Mouse (Mus musculus): ENCODE measurements at regions not wholly inside any gene's neighbourhood (a gene's known extent, or its start where the extent isn't known, plus 50 kb on each side); places are given as distances from the start of the nearest gene placed in this dataset.

GRCm38 (mm10) chr13:47342361-47342760 is 219.9 kb downstream of the Rnf144b start:
- H3K27ac ChIP-seq: no peak overlapping the region
- no peak for ATAC-seq (ENCODE audit: insufficient read depth)
- no peaks in the 10 kb centered on the region for H3K27me3 ChIP-seq (ENCODE audit: control insufficient read depth, insufficient read depth, low read length)
- no peak overlapping the region for H3K4me2 ChIP-seq (ENCODE audit: low read depth)
- no peaks in the 10 kb centered on the region for H3K4me1 ChIP-seq (replicated peaks; ENCODE audit: control insufficient read depth in 2 of 2, insufficient read depth in 2 of 2, low read length in 1 of 2)
- H3K36me3 ChIP-seq (replicated peaks; ENCODE audit: control insufficient read depth, insufficient read depth, low read depth): no peaks in the 10 kb centered on the region
- 74% methylated on average over 1 of the region's 1 CpGs for WGBS (ENCODE audit: insufficient replicate concordance)
- H3K9me3 ChIP-seq (ENCODE audit: control insufficient read depth, low read length): no peaks in the 10 kb centered on the region
- DNase-seq (ENCODE audit: low read depth in 3 of 3, low spot score in 3 of 3): no peak
- H3K9ac ChIP-seq (replicated peaks): no peak overlapping the region
- TF ChIP-seq EP300 (IDR thresholded peaks at IDR 0.05; ENCODE audit: low read depth): no peak
- TF ChIP-seq CTCF (IDR thresholded peaks at IDR 0.05; ENCODE audit: low read depth): no peak
- H3K4me3 ChIP-seq (ENCODE audit: insufficient read depth in 1 of 2, low read depth in 2 of 2, low read length in 2 of 2): no peak overlapping the region

GRCm38 (mm10) chr13:47345576-47345975 is 223.1 kb downstream of the Rnf144b start:
- 30% methylated on average over 9 of the region's 9 CpGs for WGBS (ENCODE audit: insufficient replicate concordance)
- TF ChIP-seq EP300 (IDR thresholded peaks at IDR 0.05; ENCODE audit: low read depth): no peak
- no peak for TF ChIP-seq CTCF (IDR thresholded peaks at IDR 0.05; ENCODE audit: low read depth)
- Histone ChIP-seq H3K27me3 (ENCODE audit: control insufficient read depth, insufficient read depth, low read length) (no peaks in the 10 kb centered on the region), H3K36me3 (replicated peaks; ENCODE audit: control insufficient read depth, insufficient read depth, low read depth) (no peaks in the 10 kb centered on the region), H3K27ac (no peak overlapping the region), H3K4me2 (ENCODE audit: low read depth) (no peak overlapping the region), H3K9ac (replicated peaks) (no peak overlapping the region), H3K4me1 (replicated peaks; ENCODE audit: control insufficient read depth in 2 of 2, insufficient read depth in 2 of 2, low read length in 1 of 2) (no peaks in the 10 kb centered on the region), H3K4me3 (ENCODE audit: insufficient read depth in 1 of 2, low read depth in 2 of 2, low read length in 2 of 2) (no peak overlapping the region), H3K9me3 (ENCODE audit: control insufficient read depth, low read length) (no peaks in the 10 kb centered on the region)
- no peak for DNase-seq (ENCODE audit: low read depth in 3 of 3, low spot score in 3 of 3)
- no peak for ATAC-seq (ENCODE audit: insufficient read depth)

GRCm38 (mm10) chr13:47347835-47348234 is 225.4 kb downstream of the Rnf144b start:
- H3K4me3 ChIP-seq (ENCODE audit: insufficient read depth in 1 of 2, low read depth in 2 of 2, low read length in 2 of 2): no peak overlapping the region
- no peaks in the 10 kb centered on the region for H3K36me3 ChIP-seq (replicated peaks; ENCODE audit: control insufficient read depth, insufficient read depth, low read depth)
- H3K27me3 ChIP-seq (ENCODE audit: control insufficient read depth, insufficient read depth, low read length): no peaks in the 10 kb centered on the region
- no peaks in the 10 kb centered on the region for H3K9me3 ChIP-seq (ENCODE audit: control insufficient read depth, low read length)
- H3K9ac ChIP-seq (replicated peaks): no peak overlapping the region
- ATAC-seq (ENCODE audit: insufficient read depth) (no peak), DNase-seq (ENCODE audit: low read depth in 3 of 3, low spot score in 3 of 3) (no peak)
- H3K27ac ChIP-seq: no peak overlapping the region
- no peaks in the 10 kb centered on the region for H3K4me1 ChIP-seq (replicated peaks; ENCODE audit: control insufficient read depth in 2 of 2, insufficient read depth in 2 of 2, low read length in 1 of 2)
- H3K4me2 ChIP-seq (ENCODE audit: low read depth): no peak overlapping the region
- 50% methylated on average over 6 of the region's 6 CpGs for WGBS (ENCODE audit: insufficient replicate concordance)
- TF ChIP-seq EP300 (IDR thresholded peaks at IDR 0.05; ENCODE audit: low read depth) (no peak), CTCF (IDR thresholded peaks at IDR 0.05; ENCODE audit: low read depth) (no peak)

GRCm38 (mm10) chr13:47348517-47349145 is 226.2 kb downstream of the Rnf144b start:
- Histone ChIP-seq H3K27me3 (ENCODE audit: control insufficient read depth, insufficient read depth, low read length) (no peaks in the 10 kb centered on the region), H3K4me3 (ENCODE audit: insufficient read depth in 1 of 2, low read depth in 2 of 2, low read length in 2 of 2) (no peak overlapping the region), H3K4me1 (replicated peaks; ENCODE audit: control insufficient read depth in 2 of 2, insufficient read depth in 2 of 2, low read length in 1 of 2) (no peaks in the 10 kb centered on the region), H3K27ac (no peak overlapping the region), H3K9ac (replicated peaks) (no peak overlapping the region), H3K9me3 (ENCODE audit: control insufficient read depth, low read length) (no peaks in the 10 kb centered on the region), H3K36me3 (replicated peaks; ENCODE audit: control insufficient read depth, insufficient read depth, low read depth) (no peaks in the 10 kb centered on the region), H3K4me2 (ENCODE audit: low read depth) (no peak overlapping the region)
- TF ChIP-seq CTCF (IDR thresholded peaks at IDR 0.05; ENCODE audit: low read depth) (peak; percentile 67), EP300 (IDR thresholded peaks at IDR 0.05; ENCODE audit: low read depth) (no peak)
- 38% methylated on average over 17 of the region's 17 CpGs for WGBS (ENCODE audit: insufficient replicate concordance)
- ATAC-seq (ENCODE audit: insufficient read depth) (no peak), DNase-seq (ENCODE audit: low read depth in 3 of 3, low spot score in 3 of 3) (no peak)

GRCm38 (mm10) chr13:47354446-47354845 is 232.0 kb downstream of the Rnf144b start:
- Histone ChIP-seq H3K9me3 (ENCODE audit: control insufficient read depth, low read length) (no peaks in the 10 kb centered on the region), H3K4me2 (ENCODE audit: low read depth) (no peak overlapping the region), H3K36me3 (replicated peaks; ENCODE audit: control insufficient read depth, insufficient read depth, low read depth) (no peaks in the 10 kb centered on the region), H3K9ac (replicated peaks) (no peak overlapping the region), H3K4me1 (replicated peaks; ENCODE audit: control insufficient read depth in 2 of 2, insufficient read depth in 2 of 2, low read length in 1 of 2) (no peaks in the 10 kb centered on the region), H3K4me3 (ENCODE audit: insufficient read depth in 1 of 2, low read depth in 2 of 2, low read length in 2 of 2) (no peak overlapping the region), H3K27ac (no peak overlapping the region), H3K27me3 (ENCODE audit: control insufficient read depth, insufficient read depth, low read length) (no peaks in the 10 kb centered on the region)
- TF ChIP-seq CTCF (IDR thresholded peaks at IDR 0.05; ENCODE audit: low read depth): no peak
- no peak for TF ChIP-seq EP300 (IDR thresholded peaks at IDR 0.05; ENCODE audit: low read depth)
- 71% methylated on average over 12 of the region's 12 CpGs for WGBS (ENCODE audit: insufficient replicate concordance)
- no peak for DNase-seq (ENCODE audit: low read depth in 3 of 3, low spot score in 3 of 3)
- ATAC-seq (ENCODE audit: insufficient read depth): no peak
